In the genomic region with DNA sequence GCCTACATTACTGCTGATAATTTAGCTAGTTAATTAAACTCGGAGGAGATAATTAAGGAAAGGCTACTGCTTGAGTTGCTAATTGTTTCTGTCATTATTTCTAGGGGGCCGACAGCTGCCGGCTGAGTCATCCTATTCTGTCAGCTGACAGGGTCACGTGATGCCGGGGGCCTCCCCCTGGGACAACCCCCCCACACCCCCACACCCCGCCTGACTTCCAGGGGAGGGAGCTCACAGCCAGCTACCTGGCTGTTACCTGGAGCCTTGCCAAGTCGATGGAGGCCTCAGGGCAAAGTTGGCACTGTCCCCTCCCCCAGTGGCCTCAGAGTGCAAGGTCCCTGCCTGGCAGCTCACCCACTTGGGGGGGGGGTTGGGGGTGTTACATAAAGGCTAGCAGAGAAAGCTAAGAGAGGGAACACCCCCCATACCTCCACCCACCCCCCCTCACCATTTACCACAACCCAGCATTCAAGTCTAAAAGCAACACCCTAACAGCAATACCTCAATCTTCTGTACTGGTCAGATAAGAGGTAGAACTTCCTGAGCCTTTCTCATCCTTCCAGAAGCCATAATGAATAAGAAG, we compare ENCODE assay signal across 8 mouse cellular contexts. TPM values are rescaled to one million over a fixed set of nuclear protein-coding genes. Genes with fewer than 3 reads are reported as not detected.
A peak's percentile ranks its signal among the peaks of the same experiment; 100 is the strongest.
DNase-seq lines count a peak whose midpoint lies in the region; ATAC-seq and TF ChIP-seq lines count a peak whose summit lies in the region.

No protein-coding gene starts in this region.

- peak; percentile 80 to 90 for TF ChIP-seq EP300 in MEL (IDR thresholded peaks at IDR 0.05; ENCODE audit: low read depth in 1 of 2, low read length in 2 of 2)

- no peaks in the 10 kb centered on the region for H3K27me3 ChIP-seq in MEL (ENCODE audit: control insufficient read depth in 1 of 2, insufficient read depth in 2 of 2, low read length in 2 of 2)
- H3K27me3 ChIP-seq in forebrain, embryonic 15.5 days, result peaks cover 54% of the 10 kb centered on the region
- H3K27me3 ChIP-seq in limb, embryonic 14.5 days (ENCODE audit: control insufficient read depth, insufficient read depth, low read length), result no peaks in the 10 kb centered on the region

- TF ChIP-seq CTCF in MEL (IDR thresholded peaks at IDR 0.05 in 2 of 3, conservative IDR thresholded peaks at IDR 0.05 in 1 of 3; ENCODE audit: control insufficient read depth in 1 of 3, insufficient read depth in 1 of 3, low read depth in 2 of 3, low read length in 3 of 3, poor library complexity in 1 of 3, severe bottlenecking in 1 of 3), result no peak

- DNase-seq in adrenal gland, postnatal 14 days, result peak; percentile 46
- DNase-seq in adrenal gland, postnatal 4 days (ENCODE audit: low spot score in 2 of 2), result no peak
- peak; percentile 92 for DNase-seq in MEL (ENCODE audit: low read depth, low spot score)
- DNase-seq in limb, embryonic 14.5 days (ENCODE audit: low spot score), result peak; percentile 51
- DNase-seq in ovary, postnatal 10 days (ENCODE audit: low spot score), result no peak
- DNase-seq in spleen, postnatal 10 days (ENCODE audit: low spot score in 2 of 2), result no peak
- DNase-seq in lung, postnatal 10 days, result no peak

- peak overlapping the region; percentile 80 for H3K9ac ChIP-seq in MEL (ENCODE audit: control insufficient read depth, low read depth, low read length, poor library complexity, severe bottlenecking)
- H3K9ac ChIP-seq in forebrain, embryonic 15.5 days (replicated peaks), result no peak overlapping the region
- no peak overlapping the region for H3K9ac ChIP-seq in limb, embryonic 14.5 days (ENCODE audit: low read depth, low read length, severe bottlenecking)

- no peak for TF ChIP-seq RAD21 in MEL (IDR thresholded peaks at IDR 0.05; ENCODE audit: low read depth, low read length)

- H3K9me3 ChIP-seq in MEL (replicated peaks; ENCODE audit: insufficient read depth, low read length), result no peaks in the 10 kb centered on the region
- H3K9me3 ChIP-seq in forebrain, embryonic 15.5 days, result no peaks in the 10 kb centered on the region
- H3K9me3 ChIP-seq in limb, embryonic 14.5 days (ENCODE audit: control insufficient read depth, low read length), result no peaks in the 10 kb centered on the region

- peak overlapping the region; percentile 62 to 66 for H3K4me3 ChIP-seq in MEL (ENCODE audit: control insufficient read depth in 1 of 2, insufficient read depth in 1 of 2, low read depth in 2 of 2, low read length in 2 of 2)
- no peak overlapping the region for H3K4me3 ChIP-seq in forebrain, embryonic 15.5 days
- H3K4me3 ChIP-seq in limb, embryonic 14.5 days (replicated peaks; ENCODE audit: low read length), result 0 out of 2 replicates have a peak overlapping the region, but pooled peaks have one; percentile 2

- peak in 1 of 2 experiments; percentile 34; a peak in 1 of 4 replicates for TF ChIP-seq POLR2A in MEL (IDR thresholded peaks at IDR 0.05; ENCODE audit: control insufficient read depth in 1 of 2, insufficient read depth in 1 of 2, low read depth in 1 of 2, low read length in 2 of 2, poor library complexity in 1 of 2)
- no peak for TF ChIP-seq POLR2A in limb, embryonic 14.5 days (IDR thresholded peaks at IDR 0.05; ENCODE audit: borderline replicate concordance, extremely low read depth, insufficient read depth, insufficient read length)

- ATAC-seq in forebrain, embryonic 15.5 days (replicated peaks), result peak; percentile 48; the same call in 1 of the 2 replicates
- ATAC-seq in limb, embryonic 14.5 days (ENCODE audit: low FRiP score, low read depth), result no peak

- 9% methylated on average over 7 of the region's 7 CpGs for WGBS in forebrain, embryonic 15.5 days
- WGBS in limb, embryonic 14.5 days, result 18% methylated on average over 6 of the region's 7 CpGs

- H3K79me2 ChIP-seq in MEL (ENCODE audit: control insufficient read depth, insufficient read depth, low read length, poor library complexity), result no peaks in the 10 kb centered on the region; the same call in 1 of the 2 replicates

- H3K36me3 ChIP-seq in MEL (ENCODE audit: control insufficient read depth in 1 of 2, insufficient read depth in 2 of 2, low read length in 2 of 2), result peaks cover 0 to 13% of the 10 kb centered on the region in 2 experiments; a peak in 2 of 4 replicates
- no peaks in the 10 kb centered on the region for H3K36me3 ChIP-seq in forebrain, embryonic 15.5 days
- no peaks in the 10 kb centered on the region for H3K36me3 ChIP-seq in limb, embryonic 14.5 days (ENCODE audit: control insufficient read depth, insufficient read depth, low read length)

- peak overlapping the region; percentile 97 for H3K27ac ChIP-seq in MEL (ENCODE audit: control insufficient read depth, low read depth, low read length)
- H3K27ac ChIP-seq in forebrain, embryonic 15.5 days (replicated peaks), result no peak overlapping the region
- no peak overlapping the region for H3K27ac ChIP-seq in limb, embryonic 14.5 days (replicated peaks; ENCODE audit: low read depth, low read length)

- H3K4me1 ChIP-seq in MEL (ENCODE audit: control insufficient read depth in 1 of 2, insufficient read depth in 2 of 2, low read length in 2 of 2), result peaks cover 6 to 20% of the 10 kb centered on the region in 2 experiments
- peaks cover 16% of the 10 kb centered on the region for H3K4me1 ChIP-seq in forebrain, embryonic 15.5 days
- H3K4me1 ChIP-seq in limb, embryonic 14.5 days (ENCODE audit: control insufficient read depth, insufficient read depth, low read length), result peaks cover 8% of the 10 kb centered on the region; the same call in 1 of the 2 replicates

- no peak overlapping the region for H3K4me2 ChIP-seq in forebrain, embryonic 15.5 days (replicated peaks)
- peak overlapping the region; percentile 35; the same call in 1 of the 2 replicates for H3K4me2 ChIP-seq in limb, embryonic 14.5 days (replicated peaks; ENCODE audit: low read depth, low read length, severe bottlenecking)

TF ChIP-seq in MEL, 35 proteins besides CTCF, POLR2A, EP300 and RAD21 (continues in another document):
- TF ChIP-seq TAL1 (IDR thresholded peaks at IDR 0.05; ENCODE audit: low read length) (peak; percentile 94), E2F4 (IDR thresholded peaks at IDR 0.05; ENCODE audit: borderline replicate concordance, low read depth, low read length) (no peak), TBP (IDR thresholded peaks at IDR 0.05; ENCODE audit: low read depth, low read length) (0 out of 2 replicates have a peak, but pooled peaks have one; percentile 14), ELF1 (IDR thresholded peaks at IDR 0.05; ENCODE audit: low read depth, low read length) (0 out of 2 replicates have a peak, but pooled peaks have one; percentile 28), RCOR1 (IDR thresholded peaks at IDR 0.05; ENCODE audit: low read depth, low read length) (0 out of 2 replicates have a peak, but pooled peaks have one; percentile 7), HCFC1 (IDR thresholded peaks at IDR 0.05; ENCODE audit: low read depth, low read length) (peak; percentile 61), GATA1 (IDR thresholded peaks at IDR 0.05; ENCODE audit: low read depth, low read length) (peak; percentile 89), MEF2A (IDR thresholded peaks at IDR 0.05; ENCODE audit: extremely low read depth, insufficient replicate concordance, low read depth, low read length, poor library complexity, severe bottlenecking) (no peak), MYB (IDR thresholded peaks at IDR 0.05; ENCODE audit: low read depth, low read length) (no peak), UBTF (IDR thresholded peaks at IDR 0.05; ENCODE audit: borderline replicate concordance, insufficient read depth, low read depth, low read length) (no peak), MYC (IDR thresholded peaks at IDR 0.05; ENCODE audit: low read depth, low read length) (no peak), BHLHE40 (IDR thresholded peaks at IDR 0.05; ENCODE audit: borderline replicate concordance, low read depth, low read length) (peak; percentile 88), ETS1 (IDR thresholded peaks at IDR 0.05; ENCODE audit: low read depth, low read length) (peak; percentile 95), JUND (IDR thresholded peaks at IDR 0.05; ENCODE audit: low read depth, low read length) (peak; percentile 83; the same call in 1 of the 2 replicates), MAFK (IDR thresholded peaks at IDR 0.05; ENCODE audit: borderline replicate concordance, low read depth, low read length) (peak; percentile 69; the same call in 1 of the 2 replicates), TCF12 (IDR thresholded peaks at IDR 0.05; ENCODE audit: low read depth, low read length) (peak; percentile 90), MAX (IDR thresholded peaks at IDR 0.05; ENCODE audit: low read length) (peak; percentile 83), KAT2A (conservative IDR thresholded peaks at IDR 0.05; ENCODE audit: low read depth, low read length) (no peak; the same call in 1 of the 2 replicates), GABPA (IDR thresholded peaks at IDR 0.05; ENCODE audit: low read depth, low read length) (peak; percentile 25; the same call in 1 of the 2 replicates), ZKSCAN1 (IDR thresholded peaks at IDR 0.05; ENCODE audit: low read depth, low read length) (no peak), NRF1 (IDR thresholded peaks at IDR 0.05; ENCODE audit: insufficient read depth, low read depth, low read length, poor library complexity, severe bottlenecking) (no peak), CHD2 (IDR thresholded peaks at IDR 0.05; ENCODE audit: low read length) (no peak), MAZ (IDR thresholded peaks at IDR 0.05; ENCODE audit: low read depth, low read length) (peak; percentile 94), SMC3 (IDR thresholded peaks at IDR 0.05; ENCODE audit: low read depth, low read length) (no peak), POLR2AphosphoS5 (IDR thresholded peaks at IDR 0.05; ENCODE audit: borderline replicate concordance, low read depth, low read length) (no peak), ZC3H11A (IDR thresholded peaks at IDR 0.05; ENCODE audit: low read depth, low read length) (no peak), ZMIZ1 (IDR thresholded peaks at IDR 0.05; ENCODE audit: low read depth, low read length) (0 out of 2 replicates have a peak, but pooled peaks have one; percentile 30), USF1 (IDR thresholded peaks at IDR 0.05; ENCODE audit: low read depth, low read length) (peak; percentile 98), MXI1 (IDR thresholded peaks at IDR 0.05; ENCODE audit: low read depth, low read length) (peak; percentile 65; the same call in 1 of the 2 replicates)

RNA-seq across cellular contexts. Expression of a gene that starts 41.1 kb away (rescaled TPM):
- 8.0 and 8.7 TPM in 2 replicates for total RNA-seq in adrenal gland, postnatal 14 days (2021)
- total RNA-seq in adrenal gland, postnatal 4 days (2021), result 10 to 100 TPM; 13.4 to 13.7 TPM
- total RNA-seq in MEL (2012; rRNA removed), result 3.3 and 5.4 TPM in 2 replicates
- 10 to 100 TPM in 1 of 2 experiments, not detected in 1; 17.6 TPM for polyA plus RNA-seq in MEL (2012; ENCODE audit: insufficient read depth in 1 of 2, insufficient read length in 2 of 2, low read depth in 1 of 2, low replicate concordance in 2 of 2, missing spikeins in 1 of 2)
- polyA plus RNA-seq in forebrain, embryonic 15.5 days (2015; fragmentation: Nextera tagmentation; extraction: Ambion mirVana), result 4.0 and 4.3 TPM in 2 replicates
- 6.5 and 7.0 TPM in 2 replicates for polyA plus RNA-seq in limb, embryonic 14.5 days (2012; rRNA removed)
- 5.5 and 7.4 TPM in 2 replicates for polyA plus RNA-seq in limb, embryonic 14.5 days (2014; fragmentation: Nextera tagmentation; extraction: Ambion mirVana)

Comparison
In these comparisons a context has a peak if more than half of its experiments do, and no peak if none do; other contexts are left out.
1. DNase-seq: peak in adrenal gland, postnatal 14 days (single experiment), MEL (single experiment) and limb, embryonic 14.5 days (single experiment); none in adrenal gland, postnatal 4 days (0 of 2), ovary, postnatal 10 days (single experiment), spleen, postnatal 10 days (0 of 2) and lung, postnatal 10 days (single experiment).